Mouse (Mus musculus) lung, postnatal 10 days (tissue): ENCODE data around the gene Kif5c.
A peak's percentile ranks its signal among the peaks of the same experiment; 100 is the strongest.

Source experiments
- DNase-seq: peaks from one replicate; pipeline ENCODE4 v3.0.0; 2021

Kif5c gene

DNA sequence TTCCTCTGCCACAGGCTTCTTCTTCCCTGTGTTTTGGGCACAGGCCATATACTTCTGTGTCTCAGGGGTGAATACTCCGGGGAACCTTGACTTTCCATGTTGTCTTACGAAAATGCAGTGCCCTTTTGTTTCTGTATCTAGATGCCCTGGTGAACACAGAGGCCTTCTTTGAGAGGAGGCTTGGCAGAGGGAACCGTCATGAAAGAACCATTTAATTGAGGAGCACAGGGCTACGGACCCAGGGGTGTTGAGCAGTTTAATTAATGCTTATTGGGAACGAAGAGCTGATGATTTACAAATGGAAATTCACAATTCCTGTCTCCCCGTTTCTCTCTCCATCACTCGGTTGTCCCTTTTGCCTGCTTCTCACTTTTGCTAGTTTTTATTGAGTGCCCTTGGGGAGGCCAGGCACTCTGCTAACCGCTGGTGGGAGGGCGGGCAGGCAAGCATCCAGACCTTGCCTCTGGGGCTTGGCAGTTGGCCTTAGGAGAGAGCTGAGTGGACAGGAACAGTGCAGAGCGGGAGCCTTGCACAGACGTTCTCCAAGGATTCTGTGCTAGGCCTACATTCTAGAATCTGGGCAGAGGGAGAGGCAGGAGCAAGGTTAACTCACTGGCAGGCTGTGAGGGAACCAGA is 186.8 kb downstream of the Kif5c start:
- DNase-seq, result no peak

DNA sequence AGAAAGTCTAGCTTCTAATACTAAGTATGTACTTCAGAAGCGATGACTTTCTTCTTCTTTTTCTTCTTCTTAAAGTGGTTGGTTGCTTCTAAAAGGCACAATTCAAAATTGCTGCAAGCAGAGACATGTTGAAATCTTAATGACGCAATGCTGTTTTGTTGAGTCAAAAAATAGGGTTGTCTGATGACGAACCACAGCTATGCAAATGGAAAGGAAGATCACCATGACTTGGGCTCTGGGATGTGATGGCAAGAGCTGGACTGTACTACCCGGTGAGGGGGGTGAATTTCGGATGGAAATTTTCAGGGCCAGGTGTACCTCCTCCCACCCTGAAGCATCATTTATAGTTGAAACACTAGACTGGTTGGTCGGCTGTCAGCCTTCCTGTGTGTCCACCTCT is 190.4 kb downstream of the Kif5c start:
- DNase-seq, result peak; percentile 16

DNA sequence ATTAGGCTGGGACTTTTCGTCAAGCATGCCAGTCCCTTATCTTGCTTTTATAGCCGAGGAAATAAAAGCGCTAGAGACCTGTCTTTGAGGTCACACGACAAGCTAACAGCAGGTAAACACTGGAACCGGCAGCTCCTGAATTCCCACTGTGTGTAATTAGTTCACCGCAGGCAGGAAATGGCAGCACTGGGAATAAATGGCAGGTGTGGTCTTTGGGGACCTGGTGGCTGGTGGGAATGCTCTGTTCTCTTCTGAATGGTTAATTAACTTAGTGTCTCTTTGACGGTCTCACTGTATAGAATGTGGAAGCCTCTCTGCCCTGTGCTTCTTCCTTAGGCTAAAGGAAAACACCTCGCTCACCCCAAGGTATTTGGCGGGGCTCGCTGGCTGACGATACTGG is 192.3 kb downstream of the Kif5c start:
- no peak for DNase-seq

DNA sequence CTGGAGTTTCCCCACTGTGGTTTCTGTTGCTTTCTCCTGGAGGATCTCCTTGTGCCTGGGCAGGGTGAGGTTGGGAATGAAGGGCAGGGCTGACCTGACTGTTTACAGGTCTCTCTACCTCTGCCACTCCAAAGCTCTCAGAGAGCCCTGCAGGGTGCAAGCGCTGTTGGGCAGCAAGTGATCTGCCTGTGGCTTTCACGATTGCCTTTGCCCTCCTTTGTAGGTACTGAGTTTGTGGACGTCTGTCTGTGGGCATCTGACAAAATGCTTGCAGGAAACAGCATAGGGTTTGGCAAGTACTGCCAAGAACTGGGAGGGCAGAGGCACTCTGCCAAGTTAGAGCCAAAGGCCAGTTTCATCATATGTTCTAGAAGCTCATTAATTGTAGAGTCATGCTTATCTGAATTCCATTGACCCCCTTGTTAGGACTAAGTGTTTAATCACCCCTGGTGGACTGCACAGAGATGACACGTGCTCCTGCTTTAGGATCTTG is 192.8 kb downstream of the Kif5c start:
- peak; percentile 59 for DNase-seq

DNA sequence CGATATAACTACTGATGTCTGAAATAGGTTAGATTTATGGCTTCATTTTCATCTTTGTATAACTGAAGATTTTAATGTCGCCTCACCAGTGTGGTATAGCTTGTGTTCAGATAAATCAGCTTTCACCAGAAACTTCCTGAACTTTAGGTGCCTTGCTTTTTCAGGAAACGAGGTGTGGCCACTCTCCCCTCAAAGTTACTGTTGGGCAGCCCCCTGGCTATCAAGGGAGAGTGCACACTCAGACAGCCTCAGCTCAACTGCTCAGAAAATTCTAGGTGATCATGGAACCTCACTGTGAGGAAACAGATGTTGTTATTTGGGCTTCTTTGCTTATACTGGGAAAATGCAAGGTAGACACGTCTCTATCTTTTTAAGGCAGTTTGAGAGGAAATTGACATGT is 194.1 kb downstream of the Kif5c start:
- no peak for DNase-seq

DNA sequence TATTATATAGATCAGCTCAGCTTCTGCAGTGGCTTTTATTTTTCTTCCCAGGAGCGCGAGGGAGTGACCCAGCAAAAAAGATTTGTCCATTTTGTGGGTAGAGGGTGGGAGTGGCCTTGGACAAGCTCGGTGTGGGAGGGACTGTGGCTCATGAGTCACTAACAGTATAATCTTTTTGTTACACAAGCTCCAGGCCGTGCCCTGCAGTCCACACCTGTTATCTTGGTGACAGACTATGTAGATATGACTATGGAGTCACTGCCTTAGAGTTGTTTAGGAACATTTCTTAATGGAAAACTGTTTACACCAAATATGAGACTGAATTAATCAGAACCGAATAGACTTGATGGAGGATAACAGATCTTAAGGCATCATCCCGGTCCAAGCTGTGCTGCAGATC is 194.9 kb downstream of the Kif5c start:
- peak; percentile 35 for DNase-seq

DNA sequence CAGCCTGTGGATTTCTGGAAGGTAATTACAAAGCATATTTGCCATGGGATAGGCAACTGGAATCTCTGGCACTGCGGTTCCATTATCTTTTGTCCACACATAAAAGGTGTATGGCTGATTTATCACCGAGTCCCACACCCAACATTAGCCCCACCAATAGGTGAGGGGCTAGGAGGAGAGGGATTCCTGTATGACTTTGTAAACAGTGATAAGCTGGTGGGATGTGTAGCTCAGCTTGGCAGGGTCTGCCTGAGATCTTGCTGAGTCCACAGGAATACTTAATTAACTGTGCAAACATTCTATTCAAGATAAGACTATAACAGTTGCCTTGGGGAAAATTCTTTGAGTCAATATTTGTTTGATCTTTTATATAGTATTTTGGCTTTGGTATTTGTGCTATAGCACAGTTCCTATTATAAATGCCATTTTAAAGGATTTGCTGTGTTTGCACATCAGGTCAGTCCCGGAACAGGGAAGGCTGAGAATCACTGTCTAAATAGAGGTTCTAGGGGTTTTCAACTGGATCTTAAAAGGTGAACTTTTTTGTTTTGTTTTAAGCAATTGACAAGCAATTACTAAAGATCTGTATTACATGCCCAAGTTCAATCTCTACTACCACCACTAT is 196.7 kb downstream of the Kif5c start:
- DNase-seq, result no peak

DNA sequence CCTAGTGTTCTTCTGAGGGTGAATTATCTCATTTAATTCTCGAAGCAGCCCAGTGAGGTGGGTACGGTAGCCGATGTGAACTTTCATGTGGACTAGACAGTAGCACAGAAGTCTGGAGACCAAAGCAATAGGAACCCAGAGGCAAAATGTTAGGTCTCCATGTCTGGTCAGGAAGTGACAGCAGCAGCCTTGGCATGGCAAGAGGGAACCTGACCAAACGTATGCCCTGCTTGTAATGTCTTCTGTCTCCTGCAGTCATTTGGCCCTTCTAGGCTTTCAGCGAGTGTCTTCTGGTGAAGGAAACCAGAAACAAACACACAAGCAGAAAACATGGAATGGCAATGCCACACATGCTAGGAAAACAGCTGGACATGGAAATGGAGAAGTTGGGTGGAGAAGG is 197.5 kb downstream of the Kif5c start:
- DNase-seq, result no peak

DNA sequence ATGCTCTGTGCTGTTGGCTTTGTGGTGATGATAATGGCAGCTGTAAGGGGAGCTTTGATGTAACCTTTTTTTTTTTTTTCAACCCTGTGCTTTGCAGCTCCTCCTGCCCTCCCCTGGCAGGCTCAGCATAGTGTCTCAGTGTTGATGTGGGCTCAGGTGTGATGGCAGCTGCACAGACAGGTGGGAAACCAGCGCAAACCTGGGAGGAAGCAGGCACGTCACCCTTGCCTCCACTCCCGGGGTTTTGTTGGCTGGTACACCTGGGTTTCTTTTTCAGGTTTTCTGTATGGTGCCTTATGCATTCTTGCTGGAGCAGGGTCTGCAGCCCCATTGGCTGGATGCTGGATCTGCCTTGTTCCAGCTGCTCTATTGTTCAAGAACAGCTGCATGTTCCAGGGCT is 198.1 kb downstream of the Kif5c start:
- no peak for DNase-seq

DNA sequence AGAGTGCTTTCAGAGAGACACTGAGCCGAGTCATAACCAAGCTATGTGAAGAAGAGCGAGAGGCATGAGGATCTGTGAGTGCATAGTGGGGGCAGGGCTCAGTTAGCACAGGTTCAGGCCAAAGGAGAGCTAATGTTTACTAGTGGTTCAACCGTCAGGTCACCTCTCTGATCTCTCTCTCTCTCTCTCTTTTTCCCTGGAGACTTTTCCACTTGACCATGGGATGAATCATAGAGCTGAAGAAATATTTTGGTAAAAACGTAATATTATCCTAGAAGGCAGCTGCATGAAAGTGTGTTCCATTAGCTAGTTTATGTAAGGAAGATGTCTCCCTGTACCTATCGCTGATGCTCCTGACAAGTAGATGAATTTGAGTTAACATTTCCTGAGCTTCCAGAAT is 199.0 kb downstream of the Kif5c start:
- no peak for DNase-seq

DNA sequence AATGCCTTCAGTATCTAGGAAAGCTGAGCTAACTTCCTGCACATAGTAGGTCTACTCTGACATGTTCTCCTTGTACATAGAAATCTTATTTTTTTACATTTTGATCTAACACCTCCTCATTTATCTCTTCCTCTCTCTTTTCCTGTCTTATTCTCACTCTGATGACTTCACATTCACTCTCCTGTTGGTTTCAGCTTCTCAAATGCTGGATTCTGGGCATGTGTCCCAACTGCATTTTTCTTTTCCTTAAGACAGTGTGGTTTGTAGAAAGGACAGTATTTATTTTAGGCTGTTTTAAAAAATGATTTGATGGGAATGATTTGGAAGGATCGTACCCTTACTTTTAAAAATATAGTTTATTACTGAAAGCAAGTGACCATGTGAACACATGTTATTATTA is 203.2 kb downstream of the Kif5c start:
- DNase-seq, result no peak
